Mouse (Mus musculus): ENCODE results near the gene Rpl13a. TPM values are rescaled to one million over a fixed set of nuclear protein-coding genes. Genes with fewer than 3 reads are reported as not detected.

The Rpl13a gene
- polyA plus RNA-seq (2012; rRNA removed), result 2,210 and 2,469 TPM in 2 replicates

DNA sequence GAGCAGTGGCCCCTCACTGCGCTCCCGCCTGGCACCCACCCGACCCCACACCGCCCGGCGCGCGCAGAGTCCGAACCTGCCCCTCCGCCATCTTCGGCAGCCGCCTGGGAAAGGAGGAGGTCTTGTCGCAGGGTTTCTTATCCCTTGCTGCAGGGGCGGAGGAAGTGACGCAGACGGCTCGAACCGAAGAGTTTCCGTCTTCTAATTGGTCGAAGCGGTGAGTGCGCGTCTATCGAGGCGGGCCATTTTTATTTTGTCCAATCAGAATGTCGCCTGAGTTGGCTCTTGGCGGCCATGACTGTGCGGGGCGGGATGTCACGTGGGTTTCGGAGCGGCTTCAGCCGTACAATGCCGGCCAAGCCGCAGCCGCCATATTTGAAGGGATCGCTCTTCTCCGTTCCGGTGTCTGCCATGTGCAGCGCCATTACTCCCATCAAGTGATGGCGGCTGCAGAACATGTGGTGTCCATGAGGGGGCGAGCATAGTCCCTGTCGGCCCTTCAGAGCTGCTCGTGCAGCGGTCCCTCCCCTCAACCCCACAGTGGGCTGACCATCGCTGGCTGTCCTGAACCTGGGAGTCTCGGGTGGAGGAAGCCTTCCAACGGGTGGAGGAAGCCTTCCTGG lies at the start of gene Rpl13a:
TSS of gene Rpl13a (minus strand) at position 138 of the 623 bp plus-strand sequence.

DNA sequence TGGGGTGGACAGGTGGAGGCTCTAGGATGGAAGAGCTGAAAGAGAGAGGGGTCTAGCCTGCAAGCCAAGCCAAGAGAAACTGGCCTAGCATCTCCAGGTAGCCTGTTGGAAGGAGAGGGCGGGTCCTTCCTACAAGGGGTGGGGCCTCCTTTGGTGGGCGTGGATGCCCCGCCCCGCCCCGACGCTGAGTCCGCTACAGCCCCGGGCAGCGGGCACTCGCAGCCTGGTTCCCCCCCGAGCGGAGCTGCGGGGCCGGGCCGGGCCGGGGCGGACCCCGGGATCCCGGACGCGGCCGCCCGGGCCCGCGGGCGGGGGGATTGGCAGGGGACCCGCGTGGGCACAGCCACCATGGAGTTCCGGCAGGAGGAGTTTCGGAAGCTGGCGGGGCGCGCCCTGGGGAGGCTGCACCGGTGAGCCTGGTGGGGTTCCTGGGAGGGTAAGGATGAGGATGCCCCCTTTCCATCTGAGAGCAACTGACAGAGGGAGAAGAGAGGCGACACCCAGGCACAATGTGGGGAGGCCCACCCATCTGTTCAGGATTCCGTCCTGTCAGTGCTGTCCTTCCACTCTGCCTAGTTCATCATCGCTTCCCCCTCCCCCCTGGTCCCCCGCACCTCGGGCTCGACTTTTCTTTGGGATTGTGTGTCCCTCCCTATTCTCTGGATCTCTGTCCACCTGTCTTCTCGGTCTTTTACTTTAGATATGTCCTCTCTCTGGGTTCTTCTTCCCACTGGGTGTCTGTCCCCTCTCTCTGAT lies 35.4 kb upstream of the Rpl13a start, which contains the start of gene Slc17a7:
TSS of gene Slc17a7 (plus strand) at position 215 of the 756 bp plus-strand sequence.

DNA sequence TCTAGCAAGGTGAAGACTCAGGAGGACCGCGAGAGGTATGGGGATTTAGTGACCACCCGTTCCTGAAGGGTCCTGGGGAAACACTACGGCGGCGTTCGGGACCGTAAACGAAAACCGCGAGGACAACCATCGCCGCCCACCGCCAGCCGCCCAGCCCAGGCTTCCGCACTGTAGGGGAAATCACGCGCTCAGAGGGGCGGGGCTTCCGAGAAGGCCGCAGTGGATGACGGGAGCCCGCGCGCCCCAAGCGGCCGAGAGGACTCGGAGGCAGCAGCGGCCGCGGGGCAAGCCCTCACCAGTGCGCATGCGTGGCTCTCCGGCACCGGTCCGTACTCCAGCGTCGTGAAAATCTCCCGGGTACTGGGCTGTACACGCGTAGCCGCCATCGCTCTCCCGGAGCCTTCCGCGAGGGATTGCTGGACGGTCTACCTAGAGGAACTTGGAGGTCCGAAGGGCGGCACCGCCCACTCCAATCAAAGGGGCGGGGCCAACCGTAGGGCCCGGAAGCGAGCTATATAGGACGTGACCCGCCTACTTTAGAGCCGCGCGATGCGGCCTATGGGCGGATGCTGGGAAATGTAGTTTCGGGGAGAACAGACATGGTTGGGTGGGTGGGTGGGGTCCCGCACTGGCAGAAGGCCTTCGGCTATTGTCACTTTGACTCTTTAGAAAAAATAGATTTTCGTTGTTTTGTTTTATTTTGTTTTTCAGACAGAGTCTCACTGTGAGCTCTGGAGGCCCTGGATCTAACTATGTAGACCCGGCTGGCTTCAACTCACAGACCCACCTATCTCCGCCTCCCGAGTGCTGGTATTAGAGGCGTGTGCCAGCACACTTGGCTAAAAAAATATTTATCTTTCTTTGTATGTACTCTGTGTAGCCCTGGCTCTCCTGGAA lies 25.8 kb upstream of the Rpl13a start, which contains the start of the genes Pih1d1 and Aldh16a1:
TSS of gene Pih1d1 (plus strand) at position 208 of the 897 bp plus-strand sequence.
TSS of gene Aldh16a1 (minus strand) at position 489 of the 897 bp plus-strand sequence.

DNA sequence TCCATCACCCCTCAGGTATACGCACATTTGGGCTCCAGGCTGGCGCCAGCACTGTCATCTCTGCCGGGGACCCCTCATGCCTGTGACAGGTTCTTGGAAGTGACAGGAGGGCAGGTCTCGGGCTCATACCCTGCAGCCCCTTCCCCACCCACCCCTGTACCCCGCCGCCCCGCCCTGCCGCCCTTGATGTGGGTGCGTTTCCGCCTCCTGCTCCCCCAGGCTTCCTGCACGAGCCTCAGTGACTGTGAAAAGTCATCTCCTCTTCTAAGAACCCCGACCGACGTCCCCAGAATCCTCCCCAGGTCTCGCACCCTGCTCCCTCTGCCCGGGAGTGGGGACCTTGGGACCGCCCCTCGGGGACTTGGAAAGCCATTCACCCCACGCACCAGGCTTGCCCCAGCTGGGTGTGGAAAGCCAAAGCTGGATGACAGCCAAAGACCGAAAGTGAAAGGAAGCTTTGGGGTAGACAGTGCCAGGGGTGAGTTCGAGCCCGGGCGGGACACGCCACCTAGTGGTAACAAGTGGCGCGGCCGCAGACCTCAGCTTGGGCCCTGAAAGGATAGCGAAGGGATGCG lies 7.5 kb upstream of the Rpl13a start, which contains the start of the genes Gm45713 and Flt3l:
TSS of gene Gm45713 (minus strand) at position 239 of the 575 bp plus-strand sequence.
TSS of gene Flt3l (minus strand) at position 440 of the 575 bp plus-strand sequence.

DNA sequence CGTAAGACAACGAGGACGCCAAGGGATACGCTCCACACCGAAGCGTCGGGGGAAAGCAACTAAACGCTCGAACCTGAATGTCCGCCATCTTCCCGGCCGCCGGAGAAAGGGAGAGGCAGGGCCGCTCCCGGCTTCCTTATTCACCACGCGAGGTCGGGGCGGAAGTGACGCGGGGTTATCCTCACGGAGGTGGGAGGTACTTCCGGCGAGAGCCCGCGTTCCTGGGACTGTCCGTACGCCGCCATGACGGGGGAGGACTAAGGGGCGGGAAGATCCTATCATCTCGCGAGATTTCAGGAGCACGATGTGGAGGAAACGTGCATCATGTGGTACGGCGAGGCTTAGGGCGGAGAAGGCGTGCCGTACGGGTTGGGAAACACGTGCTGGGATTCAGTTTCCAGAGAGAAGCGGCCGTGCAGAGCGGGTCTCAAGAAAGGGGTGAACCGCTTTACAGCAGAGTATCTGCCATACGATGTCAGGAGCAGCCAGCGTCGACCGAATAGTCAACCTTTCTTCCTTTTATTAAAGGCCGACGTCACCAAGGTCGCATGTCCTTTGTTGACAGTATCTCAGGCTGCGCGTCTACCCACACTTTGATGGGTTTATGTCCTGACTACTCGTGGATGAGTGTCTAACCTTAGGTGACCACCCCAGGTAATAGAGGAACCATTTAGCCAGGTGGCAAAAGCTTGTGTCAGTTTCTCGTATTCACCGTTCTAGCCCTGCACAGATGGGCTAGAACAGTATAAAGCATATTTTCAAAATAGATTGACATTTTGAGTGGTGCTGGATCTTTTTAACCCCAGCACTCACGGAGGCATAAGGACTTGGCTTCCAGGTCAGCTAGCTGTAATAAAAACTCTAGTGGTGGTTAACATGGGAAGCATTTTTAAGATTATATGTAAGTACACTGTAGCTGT lies 4.1 kb downstream of the Rpl13a start, which contains the start of gene Rps11:
TSS of gene Rps11 (minus strand) at position 216 of the 920 bp plus-strand sequence.

DNA sequence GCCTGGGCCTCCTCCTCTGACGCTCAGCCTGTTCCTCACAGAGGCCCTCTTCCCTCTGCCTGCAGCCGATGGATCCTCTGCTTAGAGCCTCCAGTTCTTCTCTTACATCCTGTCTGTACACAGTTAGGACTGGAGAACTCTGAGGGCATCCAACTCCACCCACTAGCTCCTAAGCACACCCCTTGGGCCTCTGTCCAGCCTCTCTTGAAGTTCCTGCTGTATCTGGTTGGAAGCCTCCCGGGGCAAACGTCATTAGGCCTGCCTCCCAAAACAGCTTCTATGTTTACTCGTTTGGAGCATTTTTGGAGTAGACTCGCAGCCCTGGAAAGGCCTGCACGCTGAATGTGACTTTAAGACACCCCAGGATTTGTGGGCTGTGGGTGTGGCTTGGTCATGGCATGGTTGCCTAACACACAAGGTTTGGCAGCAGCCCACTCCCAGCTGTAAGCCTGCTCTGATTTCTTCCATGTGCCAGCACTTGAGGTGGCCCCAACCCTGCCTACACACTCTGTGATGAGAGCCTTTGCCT lies 24.8 kb downstream of the Rpl13a start, which contains the start of gene Fcgrt:
TSS of gene Fcgrt (minus strand) at position 200 of the 529 bp plus-strand sequence.

GRCm38 (mm10) chr7:45092048-45092447 lies 36.5 kb downstream of the Rpl13a start, which contains the start of gene Rcn3:
Gene Rcn3 (minus strand): TSS chr7:45092221.

Other genes starting within 250 kb of the Rpl13a start
- gene Med25, start 236.0 kb downstream of the Rpl13a start, polyA plus RNA-seq (2012; rRNA removed), result 135 and 146 TPM in 2 replicates
- 23.8 and 23.9 TPM in 2 replicates for gene Fuz, start 232.7 kb downstream of the Rpl13a start, polyA plus RNA-seq (2012; rRNA removed)
- 139 and 165 TPM in 2 replicates for gene Ap2a1, start 199.3 kb downstream of the Rpl13a start, polyA plus RNA-seq (2012; rRNA removed)
- gene Tsks, start 185.6 kb downstream of the Rpl13a start, polyA plus RNA-seq (2012; rRNA removed), result 0.08 and 0.10 TPM in 2 replicates
- gene Cpt1c, start 153.9 kb downstream of the Rpl13a start, polyA plus RNA-seq (2012; rRNA removed), result 96.5 and 105 TPM in 2 replicates
- 861 and 874 TPM in 2 replicates for gene Prmt1, start 142.2 kb downstream of the Rpl13a start, polyA plus RNA-seq (2012; rRNA removed)
- gene Irf3, start 131.1 kb downstream of the Rpl13a start, polyA plus RNA-seq (2012; rRNA removed), result 89.9 and 97.5 TPM in 2 replicates
- 8.4 and 10.7 TPM in 2 replicates for gene Bcl2l12, start 130.0 kb downstream of the Rpl13a start, polyA plus RNA-seq (2012; rRNA removed)
- gene Scaf1, start 112.4 kb downstream of the Rpl13a start, polyA plus RNA-seq (2012; rRNA removed), result 91.3 and 106 TPM in 2 replicates
- gene Rras, start 110.8 kb downstream of the Rpl13a start, polyA plus RNA-seq (2012; rRNA removed), result 20.9 and 23.6 TPM in 2 replicates
- 9.9 and 13.2 TPM in 2 replicates for gene Prr12, start 75.9 kb downstream of the Rpl13a start, polyA plus RNA-seq (2012; rRNA removed)
- gene Nosip, start 66.3 kb downstream of the Rpl13a start, polyA plus RNA-seq (2012; rRNA removed), result 74.9 and 77.9 TPM in 2 replicates
- 17.9 and 18.6 TPM in 2 replicates for gene Prrg2, start 66.1 kb downstream of the Rpl13a start, polyA plus RNA-seq (2012; rRNA removed)
- gene Rcn3, start 36.5 kb downstream of the Rpl13a start, polyA plus RNA-seq (2012; rRNA removed), result 34.7 and 64.0 TPM in 2 replicates
- 15.8 and 18.4 TPM in 2 replicates for gene Fcgrt, start 24.9 kb downstream of the Rpl13a start, polyA plus RNA-seq (2012; rRNA removed)
- gene Rps11, start 4.3 kb downstream of the Rpl13a start, polyA plus RNA-seq (2012; rRNA removed), result 524 and 549 TPM in 2 replicates
- gene Gm45713, start 7.5 kb upstream of the Rpl13a start, polyA plus RNA-seq (2012; rRNA removed), result 0.21 and 0.34 TPM in 2 replicates
- 7.5 and 9.1 TPM in 2 replicates for gene Flt3l, start 7.7 kb upstream of the Rpl13a start, polyA plus RNA-seq (2012; rRNA removed)
- gene Pih1d1, start 25.5 kb upstream of the Rpl13a start, polyA plus RNA-seq (2012; rRNA removed), result 144 and 160 TPM in 2 replicates
- 13.3 and 16.7 TPM in 2 replicates for gene Aldh16a1, start 25.8 kb upstream of the Rpl13a start, polyA plus RNA-seq (2012; rRNA removed)
- 45.9 and 55.3 TPM in 2 replicates for gene Slc17a7, start 35.2 kb upstream of the Rpl13a start, polyA plus RNA-seq (2012; rRNA removed)
- 0.16 and 0.22 TPM in 2 replicates for gene Gfy, start 50.8 kb upstream of the Rpl13a start, polyA plus RNA-seq (2012; rRNA removed)
- 0.19 and 0.21 TPM in 2 replicates for gene Pth2, start 52.2 kb upstream of the Rpl13a start, polyA plus RNA-seq (2012; rRNA removed)
- 0.56 and 0.74 TPM in 2 replicates for gene Ccdc155, start 76.1 kb upstream of the Rpl13a start, polyA plus RNA-seq (2012; rRNA removed)
- 5.7 and 5.9 TPM in 2 replicates for gene Dkkl1, start 83.4 kb upstream of the Rpl13a start, polyA plus RNA-seq (2012; rRNA removed)
- 57.7 and 65.9 TPM in 2 replicates for gene Tead2, start 87.0 kb upstream of the Rpl13a start, polyA plus RNA-seq (2012; rRNA removed)
- gene Cd37, start 110.4 kb upstream of the Rpl13a start, polyA plus RNA-seq (2012; rRNA removed), result 1.5 and 1.6 TPM in 2 replicates
- 2.1 and 2.2 TPM in 2 replicates for gene Slc6a16, start 112.3 kb upstream of the Rpl13a start, polyA plus RNA-seq (2012; rRNA removed)
- 0.03 and 0.12 TPM in 2 replicates for gene Slc6a21, start 148.8 kb upstream of the Rpl13a start, polyA plus RNA-seq (2012; rRNA removed)
- 23.4 and 26.7 TPM in 2 replicates for gene Trpm4, start 205.0 kb upstream of the Rpl13a start, polyA plus RNA-seq (2012; rRNA removed)
- gene Hrc, start 206.5 kb upstream of the Rpl13a start, polyA plus RNA-seq (2012; rRNA removed), result 0.35 and 2.8 TPM in 2 replicates
- gene Ppfia3, start 238.3 kb upstream of the Rpl13a start, polyA plus RNA-seq (2012; rRNA removed), result 60.6 and 63.5 TPM in 2 replicates
- gene Lin7b, start 241.8 kb upstream of the Rpl13a start, polyA plus RNA-seq (2012; rRNA removed), result 59.8 and 63.1 TPM in 2 replicates

Measured in central nervous system, embryonic 18 days (tissue).